Comparison of ENCODE assay signal across 10 mouse cellular contexts in the genomic region with DNA sequence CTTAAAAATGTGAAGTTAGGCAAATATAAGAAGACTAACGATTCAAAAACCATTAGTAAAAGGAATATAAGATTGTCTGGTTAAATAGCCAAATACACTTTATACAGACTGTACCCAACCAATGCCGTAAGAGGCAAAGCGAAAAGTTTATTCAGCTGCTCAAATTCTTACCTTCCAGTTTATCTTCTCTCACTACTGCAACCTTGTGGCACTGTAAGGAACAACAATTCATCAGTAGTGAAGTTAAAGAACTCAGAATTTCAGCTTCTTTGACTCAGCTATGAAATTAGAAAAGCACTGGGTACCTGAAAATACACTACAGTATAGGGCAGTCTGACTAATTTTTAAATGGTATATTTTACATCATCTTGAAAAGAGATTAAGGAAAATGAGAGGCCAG. TPM values are rescaled to one million over a fixed set of nuclear protein-coding genes. Genes with fewer than 3 reads are reported as not detected.
DNase-seq lines count a peak whose midpoint lies in the region; ATAC-seq and TF ChIP-seq lines count a peak whose summit lies in the region.
"Had no signal": no experiment of that assay in that cellular context is flagged by ENCODE, and none has a peak within 500 bp of the region (broad histone marks: within the 10 kb centered on the region; RNA-seq: fewer than 3 reads in every experiment).

No protein-coding gene starts in this region.

- TF ChIP-seq CTCF in kidney, adult 2 months (conservative IDR thresholded peaks at IDR 0.05; ENCODE audit: insufficient read depth, insufficient read length, low read depth, low read length): peak; percentile 22; the same call in 1 of the 2 replicates

- no peak for TF ChIP-seq POLR2A in kidney, adult 2 months (IDR thresholded peaks at IDR 0.05; ENCODE audit: low read depth, low read length)

- H3K4me1 ChIP-seq in kidney, adult 2 months (ENCODE audit: control insufficient read depth, insufficient read depth, low read length): no peaks in the 10 kb centered on the region
- H3K4me1 ChIP-seq in heart, embryonic 12.5 days (replicated peaks): no peaks in the 10 kb centered on the region
- H3K4me1 ChIP-seq: hindbrain, embryonic 15.5 days had no signal

- 46% methylated on average over 3 of the region's 3 CpGs for WGBS in kidney, adult 2 months
- 75% methylated on average over 3 of the region's 3 CpGs for WGBS in heart, embryonic 12.5 days

- H3K36me3 ChIP-seq in kidney, adult 2 months (ENCODE audit: control insufficient read depth, insufficient read depth, low read length): no peaks in the 10 kb centered on the region; the same call in 1 of the 2 replicates
- peaks cover 7% of the 10 kb centered on the region; the same call in 1 of the 2 replicates for H3K36me3 ChIP-seq in splenic B cell, adult 2 months (ENCODE audit: control insufficient read depth, insufficient read depth, low read length, poor library complexity, severe bottlenecking)
- peaks cover 63% of the 10 kb centered on the region for H3K36me3 ChIP-seq in heart, embryonic 12.5 days

- H3K9me3 ChIP-seq in heart, embryonic 12.5 days (replicated peaks): no peaks in the 10 kb centered on the region
- H3K9me3 ChIP-seq: hindbrain, embryonic 15.5 days; megakaryocyte, embryonic 14.5 days had no signal

- H3K4me2 ChIP-seq in heart, embryonic 12.5 days: no peak overlapping the region
- H3K4me2 ChIP-seq: hindbrain, embryonic 15.5 days had no signal

- no peak overlapping the region for H3K4me3 ChIP-seq in kidney, adult 2 months (ENCODE audit: insufficient read depth, low read depth, low read length)
- no peak overlapping the region for H3K4me3 ChIP-seq in heart, embryonic 12.5 days
- H3K4me3 ChIP-seq: hindbrain, embryonic 15.5 days had no signal

- no peaks in the 10 kb centered on the region for H3K27me3 ChIP-seq in kidney, adult 2 months (replicated peaks; ENCODE audit: control insufficient read depth, insufficient read depth, low read length)
- no peaks in the 10 kb centered on the region for H3K27me3 ChIP-seq in splenic B cell, adult 2 months (ENCODE audit: control insufficient read depth, insufficient read depth, low read length, poor library complexity, severe bottlenecking)
- no peaks in the 10 kb centered on the region for H3K27me3 ChIP-seq in heart, embryonic 12.5 days (replicated peaks)
- H3K27me3 ChIP-seq: hindbrain, embryonic 15.5 days; megakaryocyte, embryonic 14.5 days had no signal

- H3K9ac ChIP-seq in heart, embryonic 12.5 days: no peak overlapping the region
- H3K9ac ChIP-seq: hindbrain, embryonic 15.5 days had no signal

- no peak overlapping the region for H3K27ac ChIP-seq in kidney, adult 2 months (ENCODE audit: insufficient read depth, low read depth, low read length)
- H3K27ac ChIP-seq in heart, embryonic 12.5 days (ENCODE audit: poor library complexity, severe bottlenecking): no peak overlapping the region
- H3K27ac ChIP-seq: hindbrain, embryonic 15.5 days had no signal

- ATAC-seq in common myeloid progenitor, adult 5-6 weeks (replicated peaks; ENCODE audit: low read depth, poor library complexity, severe bottlenecking): 0 out of 2 replicates have a peak, but pooled peaks have one; percentile 62
- no peak for ATAC-seq in megakaryocyte, adult 5-6 weeks (ENCODE audit: poor library complexity, severe bottlenecking)
- ATAC-seq in heart, embryonic 12.5 days (ENCODE audit: insufficient number of reproducible peaks, low FRiP score): no peak

- DNase-seq in kidney, adult 2 months: peak; percentile 49
- no peak for DNase-seq in kidney, postnatal 4 days
- DNase-seq in thymus, postnatal 0 days (ENCODE audit: low spot score): peak; percentile 35
- DNase-seq in thymus, postnatal 36 days: no peak
- peak; percentile 46 for DNase-seq in splenic B cell, adult 2 months (ENCODE audit: low read depth, low spot score)

RNA-seq across cellular contexts. Expression of a gene that starts 13.0 kb away (rescaled TPM):
- 8.1 and 9.6 TPM in 2 replicates for polyA plus RNA-seq in kidney, adult 2 months (2012; rRNA removed)
- polyA plus RNA-seq in thymus, postnatal 0 days (2015; fragmentation: Nextera tagmentation; extraction: Ambion mirVana): 53.2 and 57.2 TPM in 2 replicates
- 99.4 and 138 TPM in 2 replicates for total RNA-seq in common myeloid progenitor, adult 5-6 weeks (2017)
- 37.3 and 37.8 TPM in 2 replicates for total RNA-seq in megakaryocyte, adult 5-6 weeks (2015)
- total RNA-seq in megakaryocyte, adult 5-6 weeks (2017): 109 and 112 TPM in 2 replicates
- 42.6 and 44.0 TPM in 2 replicates for polyA plus RNA-seq in heart, embryonic 12.5 days (2016; fragmentation: Nextera tagmentation; extraction: Ambion mirVana)

RNA-seq across cellular contexts. Expression of a gene that starts 50.7 kb away (rescaled TPM):
- polyA plus RNA-seq in kidney, adult 2 months (2012; rRNA removed): 3.6 and 4.4 TPM in 2 replicates
- polyA plus RNA-seq in thymus, postnatal 0 days (2015; fragmentation: Nextera tagmentation; extraction: Ambion mirVana): 8.3 and 9.0 TPM in 2 replicates
- total RNA-seq in common myeloid progenitor, adult 5-6 weeks (2017): 5.6 and 9.6 TPM in 2 replicates
- 9.4 and 10.9 TPM in 2 replicates for total RNA-seq in megakaryocyte, adult 5-6 weeks (2015)
- 2.1 and 4.6 TPM in 2 replicates for total RNA-seq in megakaryocyte, adult 5-6 weeks (2017)
- polyA plus RNA-seq in heart, embryonic 12.5 days (2016; fragmentation: Nextera tagmentation; extraction: Ambion mirVana): 12.1 and 12.9 TPM in 2 replicates

Comparison
In these comparisons a context has a peak if more than half of its experiments do, and no peak if none do; other contexts are left out.
1. DNase-seq: peak in kidney, adult 2 months (single experiment), thymus, postnatal 0 days (single experiment) and splenic B cell, adult 2 months (single experiment); none in kidney, postnatal 4 days (0 of 2) and thymus, postnatal 36 days (0 of 2).